Mouse (Mus musculus) liver, adult 2 months (tissue): ENCODE results near the gene Ap2a2.

ENCODE experiments used
- CTCF ChIP-seq: fragments of 200-500 bp; IDR thresholded peaks from 2 replicates; pipeline ENCODE4 v1.5.1; 2011; ENCODE audit warnings: low read depth, low read length, control low read depth
- POLR2A ChIP-seq: fragments of 200-500 bp; IDR thresholded peaks from 2 replicates; pipeline ENCODE4 v1.6.1; 2011; ENCODE audit warnings: low read length, control low read depth; ENCODE audit not compliant: insufficient read depth; ENCODE audit errors: extremely low read depth

DNA sequence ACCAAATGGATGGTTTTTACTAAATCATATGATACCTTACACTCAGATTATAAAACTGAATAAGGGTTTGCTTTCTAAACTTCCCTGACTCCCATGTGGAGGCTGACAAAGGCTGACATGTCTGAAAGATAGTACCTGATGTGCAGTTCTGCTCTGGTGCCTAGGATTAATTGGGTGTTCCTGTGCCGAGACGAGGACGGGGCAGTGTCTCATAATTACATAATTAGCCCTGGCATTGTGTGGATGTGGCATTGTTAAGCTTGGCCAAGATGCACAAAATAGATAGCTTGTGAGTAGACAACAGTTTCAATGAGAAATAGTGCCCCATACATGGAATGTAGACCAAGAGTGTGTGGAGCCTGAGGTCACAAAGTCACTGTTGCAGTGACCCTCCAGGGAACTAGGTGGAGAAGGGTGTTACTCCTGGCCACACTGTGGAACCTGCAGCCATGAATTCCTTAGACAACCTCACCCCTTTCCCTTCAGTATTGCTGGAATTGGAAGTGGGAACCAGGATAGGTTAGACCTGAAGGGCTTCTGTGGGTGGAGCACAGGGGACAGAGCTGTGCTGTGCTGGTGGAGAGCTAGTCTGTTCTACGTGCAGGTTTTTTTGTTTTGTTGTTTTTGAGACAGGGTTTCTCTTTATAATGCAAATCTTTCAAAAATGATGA, 8.8 kb downstream of the Ap2a2 start:
- no peak for TF ChIP-seq POLR2A
- TF ChIP-seq CTCF, result no peak
